In the genomic region with DNA sequence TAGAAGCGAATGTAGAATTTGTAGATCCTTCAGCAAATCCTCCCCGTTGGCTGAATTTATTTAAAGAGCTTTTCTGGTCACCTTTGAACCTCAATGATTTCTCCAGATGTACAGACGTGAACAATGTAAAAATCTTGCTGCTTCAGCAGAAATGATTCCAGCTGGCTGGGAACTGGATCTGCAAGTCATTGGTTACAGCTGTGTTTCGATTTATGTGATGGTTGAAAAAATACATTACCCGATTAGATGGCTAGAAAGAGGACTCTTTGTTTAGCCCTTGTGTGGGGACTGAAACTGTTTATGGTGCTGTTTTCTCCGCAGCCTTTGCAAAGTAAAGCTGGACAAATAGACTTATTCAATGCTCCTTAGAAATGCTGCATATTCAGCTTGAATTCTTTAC, we compare ENCODE assay signal across 8 mouse cellular contexts. TPM values are rescaled to one million over a fixed set of nuclear protein-coding genes. Genes with fewer than 3 reads are reported as not detected.
DNase-seq lines count a peak whose midpoint lies in the region; ATAC-seq and TF ChIP-seq lines count a peak whose summit lies in the region.

No protein-coding gene starts in this region.

- no peaks in the 10 kb centered on the region for H3K27me3 ChIP-seq in lung, postnatal 0 days (replicated peaks; ENCODE audit: insufficient read depth, low read length)
- H3K27me3 ChIP-seq in intestine, embryonic 15.5 days (replicated peaks): no peaks in the 10 kb centered on the region

- no peak overlapping the region for H3K4me3 ChIP-seq in lung, postnatal 0 days (ENCODE audit: low read depth, low read length)
- H3K4me3 ChIP-seq in intestine, embryonic 15.5 days (replicated peaks): no peak overlapping the region

- H3K27ac ChIP-seq in lung, postnatal 0 days (ENCODE audit: low read length): no peak overlapping the region
- H3K27ac ChIP-seq in intestine, embryonic 15.5 days: no peak overlapping the region

- no peak overlapping the region for H3K9ac ChIP-seq in lung, postnatal 0 days (replicated peaks; ENCODE audit: low read depth)
- no peak overlapping the region for H3K9ac ChIP-seq in intestine, embryonic 15.5 days

- no peak for TF ChIP-seq EP300 in lung, postnatal 0 days (IDR thresholded peaks at IDR 0.05)

- no peak for DNase-seq in frontal cortex, adult 2 months (ENCODE audit: extremely low spot score in 1 of 2, low spot score in 1 of 2)
- peak; percentile 47 for DNase-seq in lung, postnatal 0 days (ENCODE audit: low spot score)
- DNase-seq in lung, adult 18-20 months: no peak
- DNase-seq in skeletal muscle tissue, adult 2 months (ENCODE audit: low read depth, low spot score): peak; percentile 9
- DNase-seq in frontal cortex, postnatal 25 days (ENCODE audit: low spot score in 2 of 2): no peak
- no peak for DNase-seq in layer of hippocampus, adult 9-10 months (ENCODE audit: low spot score)

- H3K4me1 ChIP-seq in lung, postnatal 0 days (ENCODE audit: insufficient read depth, low read depth, low read length): no peaks in the 10 kb centered on the region
- no peaks in the 10 kb centered on the region for H3K4me1 ChIP-seq in intestine, embryonic 15.5 days (replicated peaks)

- 46% methylated on average over 6 of the region's 6 CpGs for whole genome bisulfite sequencing in lung, postnatal 0 days
- WGBS in intestine, embryonic 15.5 days: 23% methylated on average over 6 of the region's 6 CpGs

- TF ChIP-seq CTCF in lung, postnatal 0 days (IDR thresholded peaks at IDR 0.05): no peak

- ATAC-seq in frontal cortex, adult (ENCODE audit: low TSS enrichment): peak; percentile 32; the same call in 1 of the 2 replicates
- peak; percentile 47 for ATAC-seq in lung, postnatal 0 days
- peak; percentile 34; the same call in 1 of the 2 replicates for ATAC-seq in intestine, embryonic 15.5 days

- H3K9me3 ChIP-seq in lung, postnatal 0 days (ENCODE audit: low read length): no peaks in the 10 kb centered on the region
- no peaks in the 10 kb centered on the region for H3K9me3 ChIP-seq in intestine, embryonic 15.5 days

- H3K4me2 ChIP-seq in lung, postnatal 0 days (replicated peaks; ENCODE audit: low read depth, low read length): peak overlapping the region; percentile 17; the same call in 1 of the 2 replicates
- H3K4me2 ChIP-seq in intestine, embryonic 15.5 days (replicated peaks): no peak overlapping the region

- no peaks in the 10 kb centered on the region for H3K36me3 ChIP-seq in lung, postnatal 0 days (ENCODE audit: insufficient read depth, low read length)
- H3K36me3 ChIP-seq in intestine, embryonic 15.5 days: no peaks in the 10 kb centered on the region

RNA-seq across cellular contexts. Expression of gene Gm11146, which starts 34.6 kb away (rescaled TPM):
- polyA plus RNA-seq in frontal cortex, adult 2 months (2012; rRNA removed): not detected in 2 replicates
- polyA plus RNA-seq in lung, postnatal 0 days (2015; fragmentation: Nextera tagmentation; extraction: Ambion mirVana): not detected in 2 replicates
- not detected in 2 replicates for polyA plus RNA-seq in intestine, embryonic 15.5 days (2015; fragmentation: Nextera tagmentation; extraction: Ambion mirVana)

Comparison
In these comparisons a context has a peak if more than half of its experiments do, and no peak if none do; other contexts are left out.
1. DNase-seq: peak in lung, postnatal 0 days (single experiment) and skeletal muscle tissue, adult 2 months (single experiment); none in frontal cortex, adult 2 months (0 of 2), lung, adult 18-20 months (0 of 2), frontal cortex, postnatal 25 days (0 of 2) and layer of hippocampus, adult 9-10 months (single experiment).
2. Peak in every context shown above with its lines, with median percentiles within 50 percentile points of each other: ATAC-seq.